Mouse (Mus musculus) bone marrow macrophage, adult 2 months (primary cell): ENCODE results near the gene Atad2b.

Experiments
- CTCF ChIP-seq: IDR thresholded peaks from 2 replicates; pipeline ENCODE4 v1.5.1; 2012; ENCODE audit warnings: low read depth, mild to moderate bottlenecking, low read length, moderate library complexity
- POLR2A ChIP-seq: IDR thresholded peaks from 2 replicates; pipeline ENCODE4 v1.6.1; 2012; ENCODE audit warnings: mild to moderate bottlenecking, low read depth, low read length, borderline replicate concordance

DNA sequence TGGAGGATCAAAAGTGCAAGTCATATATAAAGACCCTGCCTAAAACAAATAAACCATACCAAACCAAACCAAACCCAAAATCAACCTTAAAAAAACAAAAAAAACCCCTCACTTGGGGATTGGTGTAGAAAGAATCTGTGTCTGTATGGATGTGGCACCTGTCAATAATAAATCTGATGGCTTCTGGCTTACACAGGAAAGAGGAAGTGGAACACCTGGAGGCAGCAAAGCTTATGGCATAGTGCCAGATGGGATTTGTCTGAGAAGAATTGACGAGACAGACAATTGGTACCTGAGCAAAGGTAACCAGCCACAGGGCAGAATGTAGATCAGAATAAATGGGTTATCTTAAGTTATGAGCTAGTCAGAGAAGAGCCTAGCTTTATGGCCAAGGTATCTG, 32.1 kb upstream of the Atad2b start:
- TF ChIP-seq CTCF (no peak), POLR2A (no peak)
